Mouse (Mus musculus) liver, embryonic 14.5 days (tissue): ENCODE data around the gene Fam131b. TPM values are rescaled to one million over a fixed set of nuclear protein-coding genes. Genes with fewer than 3 reads are reported as not detected.
A peak's percentile ranks its signal among the peaks of the same experiment; 100 is the strongest.

Source experiments
- ATAC-seq: fragments of 200-750 bp; cut with Nextera tagmentation; 2 replicates; pipeline ENCODE4 v1.8.0; 2017; ENCODE audit warnings: moderate number of reproducible peaks, mild to moderate bottlenecking, moderate library complexity; ENCODE audit not compliant: insufficient read depth
- DNase-seq, 3 experiments: peaks; one replicate each; pipeline ENCODE4 v3.0.0-alpha.2; 2012 to 2013; ENCODE audit warnings: low read depth in 3 of 3, low spot score in 3 of 3
- H3K27ac ChIP-seq: fragments of 300-500 bp; sonication (generic); 2 replicates; pipeline ENCODE4 v1.5.1; 2014; ENCODE audit warnings: moderate library complexity, mild to moderate bottlenecking, control low read depth, inconsistent platforms
- H3K27me3 ChIP-seq: fragments of 300-500 bp; sonication (generic); 2 replicates; pipeline ENCODE4 v1.6.1; 2014; ENCODE audit warnings: mild to moderate bottlenecking, low read length, moderate library complexity; ENCODE audit not compliant: control insufficient read depth, insufficient read depth
- H3K36me3 ChIP-seq: fragments of 300-500 bp; sonication (generic); replicated peaks from 2 replicates; pipeline ENCODE4 v1.6.1; 2014; ENCODE audit warnings: low read depth; ENCODE audit not compliant: control insufficient read depth, insufficient read depth
- H3K4me1 ChIP-seq, 2 experiments: fragments of 200-500 bp in 1 of 2; fragments of 300-500 bp in 1 of 2; sonication (generic) in 1 of 2; replicated peaks; 2 replicates each; pipeline ENCODE4 v1.6.1; 2012 to 2014; ENCODE audit warnings: antibody characterized with exemption in 1 of 2, inconsistent platforms in 1 of 2, low read length in 1 of 2; ENCODE audit not compliant: control insufficient read depth in 2 of 2, insufficient read depth in 2 of 2
- H3K4me2 ChIP-seq: fragments of 300-500 bp; sonication (generic); 2 replicates; pipeline ENCODE4 v1.6.1; 2014; ENCODE audit warnings: low read depth, mild to moderate bottlenecking, control low read depth, moderate library complexity
- H3K4me3 ChIP-seq, 2 experiments: fragments of 200-500 bp in 1 of 2; fragments of 300-500 bp in 1 of 2; sonication (generic) in 1 of 2; 2 replicates each; pipeline ENCODE4 v1.5.1; 2012 to 2014; ENCODE audit warnings: low read depth in 2 of 2, low read length in 2 of 2, mild to moderate bottlenecking in 2 of 2, control low read depth in 1 of 2, inconsistent platforms in 1 of 2, moderate library complexity in 1 of 2; ENCODE audit not compliant: insufficient read depth in 1 of 2
- H3K9ac ChIP-seq: fragments of 300-500 bp; sonication (generic); replicated peaks from 2 replicates; pipeline ENCODE4 v1.6.1; 2014; ENCODE audit warnings: mild to moderate bottlenecking, control low read depth, moderate library complexity
- H3K9me3 ChIP-seq: fragments of 300-500 bp; sonication (generic); 2 replicates; pipeline ENCODE4 v1.6.1; 2016; ENCODE audit warnings: low read length, mixed read lengths; ENCODE audit not compliant: control insufficient read depth
- CTCF ChIP-seq: IDR thresholded peaks from 2 replicates; pipeline ENCODE4 v1.5.1; 2016; ENCODE audit warnings: antibody characterized with exemption, low read depth, control low read depth
- EP300 ChIP-seq: IDR thresholded peaks from 2 replicates; pipeline ENCODE4 v1.6.1; 2016; ENCODE audit warnings: antibody characterized with exemption, low read depth
- WGBS: fragments of 180-500 bp; shearing (Covaris S2); extraction: QIAGEN DNeasy Blood & Tissue Kit; methylation state at CpG from one replicate; pipeline ENCODE4 v1.1.7; 2014; ENCODE audit not compliant: insufficient replicate concordance; 5-methylcytosine and 5-hydroxymethylcytosine counted together
- polyA plus RNA-seq, 2 experiments: library from polyadenylated mRNA; depleted of rRNA in 1 of 2; stranded (reverse) in 1 of 2; unstranded in 1 of 2; fragments of >200 nt; fragmentation: Nextera tagmentation in 1 of 2; extraction: Ambion mirVana in 1 of 2; gene quantifications; 2 replicates each; pipeline versions ENCODE4 v1.2.1 to v1.2.3; 2012 to 2014

Gene Fam131b
- polyA plus RNA-seq (2012; rRNA removed) (0.08 TPM in 2 replicates), polyA plus RNA-seq (2014; fragmentation: Nextera tagmentation; extraction: Ambion mirVana) (0.06 TPM in 1 of 2 replicates, not detected in the other)

GRCm38 (mm10) chr6:42324482-42325267 is at the start of gene Fam131b:
Gene Fam131b (minus strand): TSS chr6:42324643.
- WGBS = 2% methylated on average over 51 of the region's 68 CpGs
- no peaks in the 10 kb centered on the region for H3K9me3 ChIP-seq
- H3K27me3 ChIP-seq = peaks cover 47% of the 10 kb centered on the region
- H3K4me1 ChIP-seq = peaks cover 0 to 3% of the 10 kb centered on the region in 2 experiments; a peak in 2 of 4 replicates
- DNase-seq = no peak
- no peak for TF ChIP-seq CTCF
- no peak for TF ChIP-seq EP300
- H3K4me3 ChIP-seq = peak within 1 kb of the TSS in 1 of 2 experiments; percentile 33; a peak in 2 of 4 replicates
- H3K36me3 ChIP-seq = no peaks in the 10 kb centered on the region
- H3K4me2 ChIP-seq = peak within 1 kb of the TSS; percentile 49
- no peak for ATAC-seq
- no peak within 1 kb of the TSS for H3K27ac ChIP-seq
- no peak within 1 kb of the TSS for H3K9ac ChIP-seq

- no peak for ATAC-seq
These were observed 49.4 kb upstream of the Fam131b start for GRCm38 (mm10) chr6:42373669-42374430.

GRCm38 (mm10) chr6:42372816-42373547 is 48.5 kb upstream of the Fam131b start, which contains the start of gene Epha1:
Gene Epha1 (minus strand): TSS chr6:42373268.
- ATAC-seq (peak; percentile 79), DNase-seq (no peak)
- Histone ChIP-seq H3K4me2 (peak within 1 kb of the TSS; percentile 61), H3K4me1 (peaks cover 0 to 2% of the 10 kb centered on the region in 2 experiments; a peak in 2 of 4 replicates), H3K9me3 (no peaks in the 10 kb centered on the region), H3K9ac (0 out of 2 replicates have a peak within 1 kb of the TSS, but pooled peaks have one; percentile 7), H3K36me3 (no peaks in the 10 kb centered on the region), H3K27ac (no peak within 1 kb of the TSS; the same call in 1 of the 2 replicates), H3K4me3 (peak within 1 kb of the TSS; percentile 50), H3K27me3 (no peaks in the 10 kb centered on the region)
- TF ChIP-seq EP300 (no peak), CTCF (peak; percentile 33; the same call in 1 of the 2 replicates)
- WGBS = under 1% methylated on average over 35 of the region's 36 CpGs

More at GRCm38 (mm10) chr6:42373669-42374430, 49.4 kb upstream of the Fam131b start:
- Histone ChIP-seq H3K4me2 (peak overlapping the region; percentile 61), H3K36me3 (no peaks in the 10 kb centered on the region), H3K4me1 (peaks cover 0 to 2% of the 10 kb centered on the region in 2 experiments; a peak in 2 of 4 replicates), H3K4me3 (peak overlapping the region in 1 of 2 experiments; percentile 50; a peak in 1 of 4 replicates), H3K27ac (no peak overlapping the region), H3K9ac (no peak overlapping the region), H3K27me3 (no peaks in the 10 kb centered on the region), H3K9me3 (no peaks in the 10 kb centered on the region)
- WGBS = 36% methylated on average over 7 of the region's 7 CpGs
- no peak for DNase-seq
- TF ChIP-seq CTCF (no peak), EP300 (no peak)

- Histone ChIP-seq H3K9me3 (no peaks in the 10 kb centered on the region), H3K4me2 (peak overlapping the region; percentile 61), H3K36me3 (no peaks in the 10 kb centered on the region), H3K4me1 (peaks cover 0 to 2% of the 10 kb centered on the region in 2 experiments; a peak in 2 of 4 replicates), H3K9ac (no peak overlapping the region), H3K27ac (no peak overlapping the region), H3K27me3 (no peaks in the 10 kb centered on the region), H3K4me3 (peak overlapping the region in 1 of 2 experiments; percentile 15; a peak in 1 of 4 replicates)
- no peak for DNase-seq
- ATAC-seq = peak; percentile 7; the same call in 1 of the 2 replicates
- 44% methylated on average over 9 of the region's 9 CpGs for WGBS
- no peak for TF ChIP-seq EP300
- no peak for TF ChIP-seq CTCF
These were observed 48.0 kb upstream of the Fam131b start for GRCm38 (mm10) chr6:42372421-42372815.
